Mouse (Mus musculus) right cerebral cortex, adult 2 months (tissue): Measurements from ENCODE around the gene Zfp839.

Experiments
- DNase-seq, 2 experiments: peaks; one replicate each; pipeline ENCODE4 v3.0.0; 2021 to 2022; ENCODE audit warnings: low spot score in 2 of 2

Zfp839 gene

GRCm38 (mm10) chr12:110875351-110875750 is 25.3 kb downstream of the Zfp839 start:
- no peak for DNase-seq

- DNase-seq: no peak
Measured at GRCm38 (mm10) chr12:110882291-110882690, 32.2 kb downstream of the Zfp839 start.

GRCm38 (mm10) chr12:110885251-110885650 is 35.2 kb downstream of the Zfp839 start:
- no peak for DNase-seq

GRCm38 (mm10) chr12:110888106-110888505 is 38.1 kb downstream of the Zfp839 start:
- DNase-seq: no peak

- DNase-seq: peak in 1 of 2 experiments; percentile 50
Measured at GRCm38 (mm10) chr12:110888606-110889005, 38.6 kb downstream of the Zfp839 start.

GRCm38 (mm10) chr12:110889036-110890020 is 39.3 kb downstream of the Zfp839 start, which contains the start of the genes Cinp and Tecpr2:
Cinp (minus strand) TSS chr12:110889145.
Tecpr2 (plus strand) TSS chr12:110889264.
- peak; percentile 97 to 98 for DNase-seq

GRCm38 (mm10) chr12:110891887-110892286 is 41.8 kb downstream of the Zfp839 start:
- DNase-seq: no peak

GRCm38 (mm10) chr12:110902106-110902505 is 52.1 kb downstream of the Zfp839 start:
- no peak for DNase-seq

- no peak for DNase-seq
Measured at GRCm38 (mm10) chr12:110903536-110903935, 53.5 kb downstream of the Zfp839 start.

- DNase-seq: no peak
Measured at GRCm38 (mm10) chr12:110907845-110908244, 57.8 kb downstream of the Zfp839 start.

- DNase-seq: peak in 1 of 2 experiments; percentile 29
Measured at GRCm38 (mm10) chr12:110909962-110910361, 59.9 kb downstream of the Zfp839 start.

- no peak for DNase-seq
Measured at GRCm38 (mm10) chr12:110915761-110916160, 65.7 kb downstream of the Zfp839 start.
